Mouse (Mus musculus) lung, postnatal 0 days (tissue): ENCODE data around the gene Col13a1. TPM values are rescaled to one million over a fixed set of nuclear protein-coding genes. Genes with fewer than 3 reads are reported as not detected.

ENCODE experiments used
- ATAC-seq: fragments of 200-750 bp; cut with Nextera tagmentation; 2 replicates; pipeline ENCODE4 v1.8.0; 2017; ENCODE audit warnings: moderate library complexity
- DNase-seq: peaks from one replicate; pipeline ENCODE4 v3.0.0-alpha.2; 2016; ENCODE audit warnings: low spot score
- H3K27ac ChIP-seq: fragments of 300-500 bp; sonication (generic); 2 replicates; pipeline ENCODE4 v1.5.1; 2014; ENCODE audit warnings: antibody characterized with exemption, mild to moderate bottlenecking, low read length, mixed read lengths
- H3K27me3 ChIP-seq: fragments of 300-500 bp; sonication (generic); replicated peaks from 2 replicates; pipeline ENCODE4 v1.6.1; 2014; ENCODE audit warnings: low read length, mixed read lengths; ENCODE audit not compliant: insufficient read depth
- H3K36me3 ChIP-seq: fragments of 300-500 bp; sonication (generic); 2 replicates; pipeline ENCODE4 v1.6.1; 2014; ENCODE audit warnings: low read length, mixed read lengths; ENCODE audit not compliant: insufficient read depth
- H3K4me1 ChIP-seq: fragments of 300-500 bp; sonication (generic); 2 replicates; pipeline ENCODE4 v1.6.1; 2014; ENCODE audit warnings: antibody characterized with exemption, low read depth, low read length, mixed read lengths; ENCODE audit not compliant: insufficient read depth
- H3K4me2 ChIP-seq: fragments of 300-500 bp; sonication (generic); replicated peaks from 2 replicates; pipeline ENCODE4 v1.6.1; 2014; ENCODE audit warnings: low read depth, mild to moderate bottlenecking, low read length, moderate library complexity, mixed read lengths
- H3K4me3 ChIP-seq: fragments of 300-500 bp; sonication (generic); 2 replicates; pipeline ENCODE4 v1.5.1; 2014; ENCODE audit warnings: low read depth, low read length
- H3K9ac ChIP-seq: fragments of 300-500 bp; sonication (generic); replicated peaks from 2 replicates; pipeline ENCODE4 v1.6.1; 2014; ENCODE audit warnings: low read depth, mild to moderate bottlenecking
- H3K9me3 ChIP-seq: fragments of 300-500 bp; sonication (generic); 2 replicates; pipeline ENCODE4 v1.6.1; 2016; ENCODE audit warnings: low read length, mixed read lengths
- CTCF ChIP-seq: IDR thresholded peaks from 2 replicates; pipeline ENCODE4 v1.5.1; 2016; ENCODE audit warnings: antibody characterized with exemption, mild to moderate bottlenecking
- EP300 ChIP-seq: IDR thresholded peaks from 2 replicates; pipeline ENCODE4 v1.6.1; 2016; ENCODE audit warnings: antibody characterized with exemption, mild to moderate bottlenecking, control low read depth
- WGBS: fragments of 180-500 bp; shearing (Covaris S2); extraction: QIAGEN DNeasy Blood & Tissue Kit; methylation state at CpG from one replicate; pipeline ENCODE4 v1.1.7; 2014; 5-methylcytosine and 5-hydroxymethylcytosine counted together
- polyA plus RNA-seq: library from polyadenylated mRNA; unstranded; fragments of >200 nt; fragmentation: Nextera tagmentation; extraction: Ambion mirVana; gene quantifications from 2 replicates; pipeline ENCODE4 v1.2.1, GENCODE M21; 2015

Gene Col13a1
- polyA plus RNA-seq, 1 experiment from 2014 or later = 54.8 TPM

DNA sequence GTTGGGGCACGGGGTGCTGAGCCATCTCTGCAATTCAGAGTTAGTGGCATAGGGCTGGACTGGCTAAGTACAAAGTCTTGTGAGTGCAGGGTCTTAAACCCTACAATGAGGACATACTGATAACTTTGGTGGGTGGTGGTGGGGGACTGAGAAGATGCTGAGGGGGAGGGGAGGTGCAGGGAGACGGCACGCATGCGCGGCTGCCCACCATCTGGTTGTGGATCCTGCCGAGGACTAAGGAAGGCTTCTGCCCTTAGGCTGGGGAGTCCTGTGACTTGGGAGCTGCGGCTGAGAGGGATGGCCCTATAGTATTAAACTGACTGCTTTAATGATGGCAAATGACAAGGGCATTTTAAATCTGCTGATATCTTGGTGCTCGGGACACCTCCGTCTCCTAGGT, 139.6 kb downstream of the Col13a1 start:
- TF ChIP-seq EP300 (no peak), CTCF (no peak)
- Histone ChIP-seq H3K9me3 (no peaks in the 10 kb centered on the region), H3K27ac (no peak overlapping the region), H3K4me2 (no peak overlapping the region), H3K36me3 (no peaks in the 10 kb centered on the region), H3K9ac (no peak overlapping the region), H3K27me3 (no peaks in the 10 kb centered on the region), H3K4me1 (no peaks in the 10 kb centered on the region), H3K4me3 (no peak overlapping the region)
- no peak for ATAC-seq
- 76% methylated on average over 9 of the region's 9 CpGs for WGBS
- DNase-seq = no peak

- H3K9me3 ChIP-seq = no peaks in the 10 kb centered on the region
- H3K27ac ChIP-seq = no peak overlapping the region
- H3K4me1 ChIP-seq = no peaks in the 10 kb centered on the region
- ATAC-seq (peak; percentile 64), DNase-seq (peak; percentile 80)
- H3K4me3 ChIP-seq = no peak overlapping the region
- no peak overlapping the region for H3K4me2 ChIP-seq
- no peak overlapping the region for H3K9ac ChIP-seq
- no peaks in the 10 kb centered on the region for H3K27me3 ChIP-seq
- WGBS = 3% methylated on average over 6 of the region's 6 CpGs
- TF ChIP-seq EP300 (no peak), CTCF (peak; percentile 94)
- no peaks in the 10 kb centered on the region for H3K36me3 ChIP-seq
Observed at GRCm38 (mm10) chr10:61838769-61839168, 140.1 kb downstream of the Col13a1 start.

- H3K4me1 ChIP-seq = no peaks in the 10 kb centered on the region
- no peak overlapping the region for H3K27ac ChIP-seq
- H3K27me3 ChIP-seq = no peaks in the 10 kb centered on the region
- no peak overlapping the region for H3K4me2 ChIP-seq
- no peak for DNase-seq
- H3K4me3 ChIP-seq = no peak overlapping the region
- no peaks in the 10 kb centered on the region for H3K36me3 ChIP-seq
- H3K9ac ChIP-seq = no peak overlapping the region
- no peak for ATAC-seq
- no peak for TF ChIP-seq EP300
- no peak for TF ChIP-seq CTCF
- WGBS = 68% methylated on average over 8 of the region's 8 CpGs
- no peaks in the 10 kb centered on the region for H3K9me3 ChIP-seq
Observed at GRCm38 (mm10) chr10:61837286-61837685, 141.6 kb downstream of the Col13a1 start.

- Histone ChIP-seq H3K4me2 (no peak overlapping the region), H3K9me3 (no peaks in the 10 kb centered on the region), H3K27ac (no peak overlapping the region), H3K4me3 (no peak overlapping the region), H3K9ac (no peak overlapping the region), H3K4me1 (no peaks in the 10 kb centered on the region), H3K36me3 (no peaks in the 10 kb centered on the region), H3K27me3 (no peaks in the 10 kb centered on the region)
- no peak for ATAC-seq
- no peak for TF ChIP-seq EP300
- TF ChIP-seq CTCF = no peak
- no peak for DNase-seq
- 94% methylated on average over 6 of the region's 6 CpGs for WGBS
Observed at GRCm38 (mm10) chr10:61834288-61834687, 144.6 kb downstream of the Col13a1 start.

DNA sequence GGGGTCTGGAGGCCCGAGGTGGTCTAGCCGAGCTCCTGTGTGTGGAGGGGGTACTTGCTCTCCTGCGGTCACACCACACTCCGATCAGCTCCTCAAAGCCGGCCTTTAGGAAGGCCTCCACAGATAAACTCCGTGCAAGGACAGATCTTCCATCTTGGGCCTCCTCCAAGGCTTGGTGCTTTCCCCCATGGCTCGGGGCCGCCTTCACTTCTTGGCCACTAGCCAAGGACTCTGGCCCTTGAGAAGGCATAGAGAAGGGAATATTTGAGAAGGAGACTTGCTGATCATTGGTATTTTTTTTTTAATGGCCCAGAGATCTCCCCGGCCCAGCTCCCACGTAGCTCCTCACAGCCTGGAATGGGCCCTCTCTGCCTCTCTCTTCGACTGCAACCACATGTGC, 146.2 kb downstream of the Col13a1 start:
- Histone ChIP-seq H3K9me3 (no peaks in the 10 kb centered on the region), H3K4me1 (no peaks in the 10 kb centered on the region), H3K27ac (no peak overlapping the region), H3K4me3 (no peak overlapping the region), H3K36me3 (no peaks in the 10 kb centered on the region), H3K27me3 (no peaks in the 10 kb centered on the region), H3K9ac (no peak overlapping the region), H3K4me2 (no peak overlapping the region)
- TF ChIP-seq EP300 = no peak
- no peak for TF ChIP-seq CTCF
- WGBS = 54% methylated on average over 11 of the region's 11 CpGs
- DNase-seq = no peak
- 0 out of 2 replicates have a peak, but pooled peaks have one; percentile 2 for ATAC-seq

- Histone ChIP-seq H3K4me3 (no peak overlapping the region), H3K9me3 (no peaks in the 10 kb centered on the region), H3K4me2 (no peak overlapping the region), H3K4me1 (peaks cover 5% of the 10 kb centered on the region; the same call in 1 of the 2 replicates), H3K36me3 (no peaks in the 10 kb centered on the region), H3K9ac (no peak overlapping the region), H3K27ac (no peak overlapping the region), H3K27me3 (no peaks in the 10 kb centered on the region)
- no peak for DNase-seq
- ATAC-seq = no peak
- WGBS = 90% methylated on average over 6 of the region's 6 CpGs
- TF ChIP-seq CTCF (no peak), EP300 (no peak)
Observed at GRCm38 (mm10) chr10:61831741-61832140, 147.2 kb downstream of the Col13a1 start.

DNA sequence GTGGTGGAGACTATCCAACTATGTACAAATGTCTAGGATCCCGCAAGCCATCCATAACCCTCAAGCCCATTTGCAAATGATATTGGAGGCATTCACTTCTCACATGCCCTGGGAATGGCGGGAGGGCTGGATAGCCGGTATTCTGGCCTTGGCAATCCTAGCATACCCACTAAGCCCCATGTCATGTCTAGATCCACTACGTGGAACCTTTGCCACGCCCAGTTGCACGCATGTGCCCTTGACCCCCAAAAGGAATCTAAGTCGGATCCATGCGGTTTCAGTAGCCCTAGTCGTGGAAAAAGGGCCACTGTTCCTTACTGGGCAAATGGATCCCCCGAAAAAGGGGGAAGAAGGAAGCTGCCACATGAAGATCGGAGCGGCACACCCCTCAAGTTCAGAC, 147.7 kb downstream of the Col13a1 start:
- no peak overlapping the region for H3K4me3 ChIP-seq
- H3K9me3 ChIP-seq = no peaks in the 10 kb centered on the region
- no peaks in the 10 kb centered on the region for H3K36me3 ChIP-seq
- H3K4me1 ChIP-seq = peaks cover 5% of the 10 kb centered on the region; the same call in 1 of the 2 replicates
- ATAC-seq (no peak), DNase-seq (no peak)
- 75% methylated on average over 12 of the region's 12 CpGs for WGBS
- H3K27ac ChIP-seq = no peak overlapping the region
- no peaks in the 10 kb centered on the region for H3K27me3 ChIP-seq
- no peak overlapping the region for H3K9ac ChIP-seq
- TF ChIP-seq CTCF (no peak), EP300 (no peak)
- H3K4me2 ChIP-seq = no peak overlapping the region
